Mouse (Mus musculus) gastrocnemius, postnatal 36 days (tissue): ENCODE measurements around the gene Rev3l. TPM values are rescaled to one million over a fixed set of nuclear protein-coding genes. Genes with fewer than 3 reads are reported as not detected.
"Not testable (repeated sequence)": the region's sequence is repeated elsewhere in the genome, so short reads cannot be mapped to it uniquely, and the experiment has no call there.

Experiments
- DNase-seq, 2 experiments: peaks; one replicate each; pipeline ENCODE4 v3.0.0; 2022
- intact Hi-C: fragments of 180-260 bp; cut with DNase I; formaldehyde crosslinking; loops from one replicate; pipeline ENCODE4 v1.15.1; 2025
- total RNA-seq, 2 experiments: library from RNA; stranded (reverse); gene quantifications; 2 replicates each; pipeline ENCODE4 v1.2.3; 2021

The Rev3l gene
- total RNA-seq, 2 experiments from 2014 or later = 26.6 to 30.6 TPM

- no peak for DNase-seq
- intact Hi-C loops = no loop called here
These were observed 42.2 kb downstream of the Rev3l start for GRCm38 (mm10) chr10:39773940-39774726.

- intact Hi-C loops = no loop called here
- DNase-seq = no peak
These were observed 45.0 kb downstream of the Rev3l start for GRCm38 (mm10) chr10:39776927-39777326.

- DNase-seq = no peak
- intact Hi-C loops = no loop called here
These were observed 46.4 kb downstream of the Rev3l start for GRCm38 (mm10) chr10:39778305-39778704.

GRCm38 (mm10) chr10:39785241-39785640, 53.3 kb downstream of the Rev3l start:
- no peak for DNase-seq
- intact Hi-C loops = no loop called here

GRCm38 (mm10) chr10:39793295-39793694, 61.4 kb downstream of the Rev3l start:
- intact Hi-C loops = no loop called here

GRCm38 (mm10) chr10:39811507-39811906, 79.6 kb downstream of the Rev3l start:
- intact Hi-C loops = no loop called here
- peak in 1 of 2 experiments; percentile 14 for DNase-seq

More at GRCm38 (mm10) chr10:39793295-39793694, 61.4 kb downstream of the Rev3l start:
- no peak for DNase-seq

GRCm38 (mm10) chr10:39842621-39843020, 110.7 kb downstream of the Rev3l start:
- intact Hi-C loops = no loop called here
- no peak for DNase-seq

- no peak for DNase-seq
- intact Hi-C loops = no loop called here
These were observed 133.6 kb downstream of the Rev3l start for GRCm38 (mm10) chr10:39865509-39865908.

- no peak for DNase-seq
- intact Hi-C loops = no loop called here
These were observed 156.7 kb downstream of the Rev3l start for GRCm38 (mm10) chr10:39888621-39889020.

GRCm38 (mm10) chr10:39893702-39894697, 162.1 kb downstream of the Rev3l start:
- intact Hi-C loops = no loop called here
- DNase-seq = no peak

- intact Hi-C loops = loop anchor here (5.0 kb wide), 1 partner anchor 66 kb away; the partner anchor contains the start of gene Mfsd4b3
- DNase-seq = no peak
These were observed 164.6 kb downstream of the Rev3l start for GRCm38 (mm10) chr10:39896503-39896902.

GRCm38 (mm10) chr10:39898874-39899371, 167.0 kb downstream of the Rev3l start, which contains the start of gene Mfsd4b4:
Mfsd4b4 (minus strand) TSS chr10:39899238.
- peak; percentile 74 to 77 for DNase-seq
- intact Hi-C loops = loop anchor here (5.0 kb wide), 1 partner anchor 63 kb away; the partner anchor contains the start of gene Mfsd4b3

GRCm38 (mm10) chr10:39904191-39904590, 172.3 kb downstream of the Rev3l start:
- intact Hi-C loops = no loop called here
- DNase-seq = no peak

- intact Hi-C loops = no loop called here
- DNase-seq = no peak
These were observed 175.1 kb downstream of the Rev3l start for GRCm38 (mm10) chr10:39906799-39907658.

- intact Hi-C loops = no loop called here
These were observed 177.0 kb downstream of the Rev3l start for GRCm38 (mm10) chr10:39908768-39909441.

GRCm38 (mm10) chr10:39912616-39913015, 180.7 kb downstream of the Rev3l start:
- DNase-seq = no peak
- intact Hi-C loops = no loop called here

More at GRCm38 (mm10) chr10:39908768-39909441, 177.0 kb downstream of the Rev3l start:
- DNase-seq = no peak

- intact Hi-C loops, DNase-seq: not testable (repeated sequence)
These were observed 192.6 kb downstream of the Rev3l start for GRCm38 (mm10) chr10:39924556-39924955.
